Mouse (Mus musculus) embryonic facial prominence, embryonic 13.5 days (tissue): Measurements from ENCODE around the gene Eda. TPM values are rescaled to one million over a fixed set of nuclear protein-coding genes. Genes with fewer than 3 reads are reported as not detected.

Experiments
- ATAC-seq: fragments of 200-750 bp; cut with Nextera tagmentation; 2 replicates; pipeline ENCODE4 v1.8.0; 2017; ENCODE audit warnings: low read depth; ENCODE audit not compliant: insufficient number of reproducible peaks, insufficient read depth, low FRiP score, low TSS enrichment
- H3K27ac ChIP-seq: fragments of 300-500 bp; sonication (generic); 2 replicates; pipeline ENCODE4 v1.5.1; 2015; ENCODE audit warnings: moderate library complexity, mild to moderate bottlenecking, inconsistent platforms
- H3K27me3 ChIP-seq: fragments of 300-500 bp; sonication (generic); 2 replicates; pipeline ENCODE4 v1.6.1; 2015; ENCODE audit warnings: mild to moderate bottlenecking, inconsistent platforms
- H3K36me3 ChIP-seq: fragments of 300-500 bp; sonication (generic); 2 replicates; pipeline ENCODE4 v1.6.1; 2015; ENCODE audit warnings: mild to moderate bottlenecking, inconsistent platforms
- H3K4me1 ChIP-seq: fragments of 300-500 bp; sonication (generic); 2 replicates; pipeline ENCODE4 v1.6.1; 2015; ENCODE audit warnings: inconsistent platforms
- H3K4me2 ChIP-seq: fragments of 300-500 bp; sonication (generic); 2 replicates; pipeline ENCODE4 v1.6.1; 2015; ENCODE audit warnings: moderate library complexity, mild to moderate bottlenecking, inconsistent platforms
- H3K4me3 ChIP-seq: fragments of 300-500 bp; sonication (generic); 2 replicates; pipeline ENCODE4 v1.5.1; 2015; ENCODE audit warnings: mild to moderate bottlenecking, inconsistent platforms
- H3K9ac ChIP-seq: fragments of 300-500 bp; sonication (generic); 2 replicates; pipeline ENCODE4 v1.6.1; 2015; ENCODE audit warnings: mild to moderate bottlenecking, inconsistent platforms
- H3K9me3 ChIP-seq: fragments of 300-500 bp; sonication (generic); 2 replicates; pipeline ENCODE4 v1.6.1; 2016; ENCODE audit warnings: inconsistent platforms
- WGBS: fragments of 180-500 bp; shearing (Covaris S2); methylation state at CpG from one replicate; pipeline ENCODE4 v1.1.7; 2015; ENCODE audit warnings: mixed read lengths; 5-methylcytosine and 5-hydroxymethylcytosine counted together
- polyA plus RNA-seq: library from polyadenylated mRNA; unstranded; fragments of >200 nt; fragmentation: Nextera tagmentation; extraction: Ambion mirVana; gene quantifications from 2 replicates; pipeline ENCODE4 v1.2.1, GENCODE M21; 2015

Eda gene
- 3.3 TPM in 2 replicates for polyA plus RNA-seq

DNA sequence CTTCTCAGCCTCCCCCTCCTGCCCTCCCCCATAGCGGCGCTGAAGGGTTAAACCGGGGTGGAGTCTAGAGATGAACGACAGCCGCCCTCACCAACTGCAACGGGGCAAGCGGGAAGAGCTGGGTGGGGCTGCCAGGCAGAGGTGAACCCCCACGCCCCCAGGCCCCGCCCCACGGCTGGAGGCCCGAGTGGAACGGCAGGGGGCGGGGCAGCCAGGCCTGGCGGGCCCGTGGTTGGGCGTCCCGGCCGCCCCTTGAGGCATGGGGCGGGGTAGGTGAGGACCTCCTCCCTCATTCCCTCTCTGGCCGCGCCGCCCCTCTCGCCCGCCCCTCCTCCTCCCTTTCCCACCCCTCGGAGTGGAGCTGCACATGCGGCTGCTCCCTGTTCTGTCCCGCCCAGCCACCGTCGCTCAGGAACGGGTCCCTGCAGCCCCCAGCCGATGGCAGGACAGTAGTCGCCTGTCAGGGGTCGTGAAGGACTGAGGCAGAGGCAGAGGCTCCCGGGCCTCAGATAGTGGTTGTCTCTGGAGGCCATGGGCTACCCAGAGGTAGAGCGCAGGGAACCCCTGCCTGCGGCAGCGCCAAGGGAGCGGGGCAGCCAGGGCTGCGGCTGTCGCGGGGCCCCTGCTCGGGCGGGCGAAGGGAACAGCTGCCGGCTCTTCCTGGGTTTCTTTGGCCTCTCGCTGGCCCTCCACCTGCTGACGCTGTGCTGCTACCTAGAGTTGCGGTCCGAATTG lies at the start of gene Eda:
TSS of gene Eda (plus strand) at position 357 of the 735 bp plus-strand sequence.
- Histone ChIP-seq H3K4me2 (peak within 1 kb of the TSS; percentile 79), H3K27ac (peak within 1 kb of the TSS; percentile 22; the same call in 1 of the 2 replicates), H3K36me3 (no peaks in the 10 kb centered on the region), H3K4me1 (no peaks in the 10 kb centered on the region), H3K4me3 (peak within 1 kb of the TSS; percentile 57), H3K27me3 (peaks cover 37% of the 10 kb centered on the region), H3K9me3 (no peaks in the 10 kb centered on the region), H3K9ac (peak within 1 kb of the TSS; percentile 66)
- peak; percentile 98 for ATAC-seq
- 29% methylated on average over 40 of the region's 49 CpGs for WGBS

GRCm38 (mm10) chrX:99961002-99961401 lies 14.4 kb upstream of the Eda start:
- Histone ChIP-seq H3K4me3 (no peak overlapping the region), H3K4me1 (no peaks in the 10 kb centered on the region), H3K9me3 (no peaks in the 10 kb centered on the region), H3K9ac (no peak overlapping the region), H3K27ac (no peak overlapping the region), H3K27me3 (peaks cover 28% of the 10 kb centered on the region), H3K4me2 (no peak overlapping the region), H3K36me3 (no peaks in the 10 kb centered on the region)
- no peak for ATAC-seq
- WGBS: 50% methylated on average over 4 of the region's 4 CpGs

GRCm38 (mm10) chrX:99970111-99970510 lies 5.3 kb upstream of the Eda start:
- no peak overlapping the region for H3K4me2 ChIP-seq
- no peak overlapping the region for H3K27ac ChIP-seq
- H3K9ac ChIP-seq: no peak overlapping the region
- H3K4me1 ChIP-seq: no peaks in the 10 kb centered on the region
- peaks cover 28% of the 10 kb centered on the region; the same call in 1 of the 2 replicates for H3K27me3 ChIP-seq
- WGBS: 77% methylated on average over 1 of the region's 1 CpGs
- H3K4me3 ChIP-seq: no peak overlapping the region
- H3K36me3 ChIP-seq: no peaks in the 10 kb centered on the region
- H3K9me3 ChIP-seq: no peaks in the 10 kb centered on the region
- no peak for ATAC-seq

DNA sequence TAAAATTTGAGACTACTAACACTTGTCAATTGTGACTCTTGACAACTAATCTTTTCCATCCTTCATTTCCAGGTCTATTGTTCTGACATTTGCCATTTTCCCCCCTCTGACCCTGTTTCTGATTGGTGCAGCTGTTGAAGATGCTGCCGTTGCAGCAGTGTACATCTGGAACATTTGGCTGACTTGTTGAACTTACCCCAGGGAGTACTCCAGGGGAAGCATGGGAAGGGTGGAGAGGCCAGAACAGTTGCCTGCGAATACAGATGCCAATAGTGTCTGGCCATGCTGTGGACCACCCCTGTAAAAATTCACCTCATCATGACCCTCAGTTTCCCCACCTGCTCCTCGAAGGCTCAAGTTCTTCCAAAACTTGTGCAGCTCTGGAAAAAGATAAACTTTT lies 1.0 kb upstream of the Eda start:
- Histone ChIP-seq H3K9me3 (no peaks in the 10 kb centered on the region), H3K4me2 (peak overlapping the region; percentile 79), H3K4me1 (no peaks in the 10 kb centered on the region), H3K4me3 (no peak overlapping the region), H3K9ac (no peak overlapping the region), H3K27ac (no peak overlapping the region), H3K27me3 (peaks cover 37% of the 10 kb centered on the region), H3K36me3 (no peaks in the 10 kb centered on the region)
- ATAC-seq: no peak
- WGBS: 42% methylated on average over 3 of the region's 3 CpGs

- no peaks in the 10 kb centered on the region for H3K4me1 ChIP-seq
- H3K9ac ChIP-seq: no peak overlapping the region
- H3K4me3 ChIP-seq: peak overlapping the region; percentile 57
- WGBS: 36% methylated on average over 5 of the region's 5 CpGs
- H3K4me2 ChIP-seq: peak overlapping the region; percentile 79
- peaks cover 37% of the 10 kb centered on the region for H3K27me3 ChIP-seq
- no peak for ATAC-seq
- no peaks in the 10 kb centered on the region for H3K9me3 ChIP-seq
- H3K27ac ChIP-seq: no peak overlapping the region
- no peaks in the 10 kb centered on the region for H3K36me3 ChIP-seq
Observed at GRCm38 (mm10) chrX:99974803-99975202, 603 bp upstream of the Eda start.

GRCm38 (mm10) chrX:99975985-99976924 lies 849 bp downstream of the Eda start:
- H3K36me3 ChIP-seq: no peaks in the 10 kb centered on the region
- H3K4me1 ChIP-seq: no peaks in the 10 kb centered on the region
- ATAC-seq: peak; percentile 21; the same call in 1 of the 2 replicates
- peaks cover 37% of the 10 kb centered on the region for H3K27me3 ChIP-seq
- H3K4me3 ChIP-seq: peak overlapping the region; percentile 57
- peak overlapping the region; percentile 79 for H3K4me2 ChIP-seq
- WGBS: 30% methylated on average over 48 of the region's 48 CpGs
- no peaks in the 10 kb centered on the region for H3K9me3 ChIP-seq
- H3K27ac ChIP-seq: no peak overlapping the region
- peak overlapping the region; percentile 66 for H3K9ac ChIP-seq

GRCm38 (mm10) chrX:99978354-99978753 lies 2.9 kb downstream of the Eda start:
- ATAC-seq: no peak
- WGBS: 69% methylated on average over 2 of the region's 2 CpGs
- no peak overlapping the region for H3K4me3 ChIP-seq
- H3K4me1 ChIP-seq: no peaks in the 10 kb centered on the region
- H3K36me3 ChIP-seq: no peaks in the 10 kb centered on the region
- H3K9ac ChIP-seq: no peak overlapping the region
- no peak overlapping the region for H3K4me2 ChIP-seq
- no peak overlapping the region for H3K27ac ChIP-seq
- no peaks in the 10 kb centered on the region for H3K9me3 ChIP-seq
- H3K27me3 ChIP-seq: peaks cover 37% of the 10 kb centered on the region

DNA sequence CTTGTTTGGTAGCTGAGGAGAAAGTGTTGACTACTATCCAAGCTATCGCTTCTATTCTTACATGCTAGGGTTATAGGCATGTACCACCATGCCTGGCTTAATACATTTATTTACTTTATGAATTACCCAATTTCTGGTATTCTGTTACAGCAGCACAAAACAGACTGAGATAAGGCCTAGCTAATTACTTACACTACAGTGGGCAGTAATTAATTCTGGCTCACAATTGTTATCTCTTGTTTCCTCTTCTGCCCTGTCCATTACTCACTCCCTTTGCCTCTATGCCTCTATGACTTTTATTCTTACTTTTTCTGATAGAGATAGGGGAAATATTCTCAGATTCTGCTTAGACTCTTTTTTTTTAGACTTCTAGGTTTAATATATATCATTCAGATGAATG lies 18.0 kb downstream of the Eda start:
- ATAC-seq: no peak
- WGBS: 89% methylated on average over 1 of the region's 1 CpGs
- Histone ChIP-seq H3K4me2 (no peak overlapping the region), H3K27ac (no peak overlapping the region), H3K4me3 (no peak overlapping the region), H3K4me1 (no peaks in the 10 kb centered on the region), H3K9ac (no peak overlapping the region), H3K36me3 (no peaks in the 10 kb centered on the region), H3K27me3 (peaks cover 19% of the 10 kb centered on the region), H3K9me3 (no peaks in the 10 kb centered on the region)

DNA sequence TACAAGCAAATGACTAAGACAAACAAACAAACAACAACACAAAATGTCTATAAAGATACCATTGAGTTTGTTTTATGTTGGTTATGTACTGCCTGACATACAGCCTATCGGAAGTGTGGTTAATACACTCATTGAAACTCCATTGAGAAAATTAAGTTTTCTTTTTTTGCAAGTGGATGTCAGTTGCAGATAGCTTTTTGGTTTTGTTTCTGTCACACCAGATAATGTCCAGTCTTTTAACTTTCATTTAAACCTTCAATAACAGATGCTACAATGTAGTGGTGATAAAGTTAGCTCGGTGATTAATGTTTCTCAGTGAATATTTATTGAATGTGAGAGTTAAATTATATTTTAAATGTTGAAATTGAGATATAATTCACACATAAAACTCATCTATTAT lies 23.9 kb downstream of the Eda start:
- H3K9ac ChIP-seq: no peak overlapping the region
- H3K36me3 ChIP-seq: no peaks in the 10 kb centered on the region
- H3K4me2 ChIP-seq: no peak overlapping the region
- H3K27ac ChIP-seq: no peak overlapping the region
- no peak overlapping the region for H3K4me3 ChIP-seq
- WGBS: 82% methylated on average over 2 of the region's 2 CpGs
- ATAC-seq: no peak
- no peaks in the 10 kb centered on the region for H3K4me1 ChIP-seq
- no peaks in the 10 kb centered on the region for H3K9me3 ChIP-seq
- H3K27me3 ChIP-seq: peaks cover 7% of the 10 kb centered on the region; the same call in 1 of the 2 replicates

GRCm38 (mm10) chrX:100118362-100118761 lies 143.0 kb downstream of the Eda start:
- 0 out of 2 replicates have a peak, but pooled peaks cover 5% of the 10 kb centered on the region for H3K27me3 ChIP-seq
- H3K9ac ChIP-seq: no peak overlapping the region
- no peaks in the 10 kb centered on the region for H3K36me3 ChIP-seq
- H3K4me1 ChIP-seq: no peaks in the 10 kb centered on the region
- no peaks in the 10 kb centered on the region for H3K9me3 ChIP-seq
- no peak overlapping the region for H3K27ac ChIP-seq
- H3K4me3 ChIP-seq: no peak overlapping the region
- no peak overlapping the region for H3K4me2 ChIP-seq
- 36% methylated on average over 1 of the region's 1 CpGs for WGBS
- ATAC-seq: no peak

- Histone ChIP-seq H3K9ac (no peak overlapping the region), H3K9me3 (no peaks in the 10 kb centered on the region), H3K4me1 (no peaks in the 10 kb centered on the region), H3K4me2 (no peak overlapping the region), H3K4me3 (no peak overlapping the region), H3K27me3 (peaks cover 2% of the 10 kb centered on the region; the same call in 1 of the 2 replicates), H3K27ac (no peak overlapping the region), H3K36me3 (no peaks in the 10 kb centered on the region)
- 22% methylated on average over 2 of the region's 2 CpGs for WGBS
- ATAC-seq: no peak
Observed at GRCm38 (mm10) chrX:100195286-100195685, 219.9 kb downstream of the Eda start.
